Mouse (Mus musculus): ENCODE results near the gene Chd2. TPM values are rescaled to one million over a fixed set of nuclear protein-coding genes. Genes with fewer than 3 reads are reported as not detected.

Chd2 gene
- 33.9 and 36.9 TPM in 2 replicates for polyA plus RNA-seq (2012; rRNA removed)

GRCm38 (mm10) chr7:73541412-73542130 lies at the start of gene Chd2:
Gene Chd2 (minus strand): TSS chr7:73541830.
- under 1% methylated on average over 15 of the region's 15 CpGs for WGBS
- H3K27me3 ChIP-seq (replicated peaks; ENCODE audit: control insufficient read depth, insufficient read depth, low read length) = no peaks in the 10 kb centered on the region
- H3K27ac ChIP-seq (ENCODE audit: insufficient read depth, low read depth, low read length) = peak within 1 kb of the TSS; percentile 100
- H3K4me3 ChIP-seq (ENCODE audit: insufficient read depth, low read depth, low read length) = peak within 1 kb of the TSS; percentile 74
- peak; percentile 43 for TF ChIP-seq POLR2A (IDR thresholded peaks at IDR 0.05; ENCODE audit: low read depth, low read length)
- no peak for TF ChIP-seq CTCF (conservative IDR thresholded peaks at IDR 0.05; ENCODE audit: insufficient read depth, insufficient read length, low read depth, low read length)
- peaks cover 6% of the 10 kb centered on the region for H3K36me3 ChIP-seq (ENCODE audit: control insufficient read depth, insufficient read depth, low read length)
- DNase-seq = peak; percentile 78
- peaks cover 9% of the 10 kb centered on the region for H3K4me1 ChIP-seq (ENCODE audit: control insufficient read depth, insufficient read depth, low read length)

GRCm38 (mm10) chr7:73590757-73591156 lies 49.1 kb upstream of the Chd2 start:
- Histone ChIP-seq H3K36me3 (ENCODE audit: control insufficient read depth, insufficient read depth, low read length) (no peaks in the 10 kb centered on the region), H3K4me3 (ENCODE audit: insufficient read depth, low read depth, low read length) (no peak overlapping the region), H3K4me1 (ENCODE audit: control insufficient read depth, insufficient read depth, low read length) (peaks cover 22% of the 10 kb centered on the region), H3K27me3 (replicated peaks; ENCODE audit: control insufficient read depth, insufficient read depth, low read length) (no peaks in the 10 kb centered on the region), H3K27ac (ENCODE audit: insufficient read depth, low read depth, low read length) (no peak overlapping the region)
- no peak for TF ChIP-seq CTCF (conservative IDR thresholded peaks at IDR 0.05; ENCODE audit: insufficient read depth, insufficient read length, low read depth, low read length)
- TF ChIP-seq POLR2A (IDR thresholded peaks at IDR 0.05; ENCODE audit: low read depth, low read length) = no peak
- peak; percentile 54 for DNase-seq
- 83% methylated on average over 5 of the region's 5 CpGs for whole genome bisulfite sequencing

GRCm38 (mm10) chr7:73589208-73589771 lies 47.7 kb upstream of the Chd2 start:
- TF ChIP-seq POLR2A (IDR thresholded peaks at IDR 0.05; ENCODE audit: low read depth, low read length) = no peak
- TF ChIP-seq CTCF (conservative IDR thresholded peaks at IDR 0.05; ENCODE audit: insufficient read depth, insufficient read length, low read depth, low read length) = no peak
- no peaks in the 10 kb centered on the region for H3K27me3 ChIP-seq (replicated peaks; ENCODE audit: control insufficient read depth, insufficient read depth, low read length)
- H3K36me3 ChIP-seq (ENCODE audit: control insufficient read depth, insufficient read depth, low read length) = no peaks in the 10 kb centered on the region
- H3K4me1 ChIP-seq (ENCODE audit: control insufficient read depth, insufficient read depth, low read length) = peaks cover 25% of the 10 kb centered on the region
- peak overlapping the region; percentile 93 for H3K27ac ChIP-seq (ENCODE audit: insufficient read depth, low read depth, low read length)
- DNase-seq = peak; percentile 78
- 23% methylated on average over 14 of the region's 14 CpGs for WGBS
- 0 out of 2 replicates have a peak overlapping the region, but pooled peaks have one; percentile 1 for H3K4me3 ChIP-seq (ENCODE audit: insufficient read depth, low read depth, low read length)

GRCm38 (mm10) chr7:73588351-73588906 lies 46.8 kb upstream of the Chd2 start:
- peak; percentile 93 for DNase-seq
- Histone ChIP-seq H3K27me3 (replicated peaks; ENCODE audit: control insufficient read depth, insufficient read depth, low read length) (no peaks in the 10 kb centered on the region), H3K27ac (ENCODE audit: insufficient read depth, low read depth, low read length) (peak overlapping the region; percentile 93), H3K36me3 (ENCODE audit: control insufficient read depth, insufficient read depth, low read length) (no peaks in the 10 kb centered on the region), H3K4me3 (ENCODE audit: insufficient read depth, low read depth, low read length) (no peak overlapping the region), H3K4me1 (ENCODE audit: control insufficient read depth, insufficient read depth, low read length) (peaks cover 31% of the 10 kb centered on the region)
- WGBS = 36% methylated on average over 8 of the region's 8 CpGs
- TF ChIP-seq CTCF (conservative IDR thresholded peaks at IDR 0.05; ENCODE audit: insufficient read depth, insufficient read length, low read depth, low read length) (no peak), POLR2A (IDR thresholded peaks at IDR 0.05; ENCODE audit: low read depth, low read length) (no peak)

- no peak for DNase-seq
- no peaks in the 10 kb centered on the region for H3K27me3 ChIP-seq (replicated peaks; ENCODE audit: control insufficient read depth, insufficient read depth, low read length)
- WGBS = 94% methylated on average over 6 of the region's 6 CpGs
- no peak for TF ChIP-seq CTCF (conservative IDR thresholded peaks at IDR 0.05; ENCODE audit: insufficient read depth, insufficient read length, low read depth, low read length)
- TF ChIP-seq POLR2A (IDR thresholded peaks at IDR 0.05; ENCODE audit: low read depth, low read length) = no peak
- H3K27ac ChIP-seq (ENCODE audit: insufficient read depth, low read depth, low read length) = no peak overlapping the region
- peaks cover 31% of the 10 kb centered on the region for H3K4me1 ChIP-seq (ENCODE audit: control insufficient read depth, insufficient read depth, low read length)
- H3K36me3 ChIP-seq (ENCODE audit: control insufficient read depth, insufficient read depth, low read length) = no peaks in the 10 kb centered on the region
- no peak overlapping the region for H3K4me3 ChIP-seq (ENCODE audit: insufficient read depth, low read depth, low read length)
Measured at GRCm38 (mm10) chr7:73586717-73587116, 45.1 kb upstream of the Chd2 start.

- peak; percentile 52 for DNase-seq
- no peaks in the 10 kb centered on the region for H3K36me3 ChIP-seq (ENCODE audit: control insufficient read depth, insufficient read depth, low read length)
- TF ChIP-seq POLR2A (IDR thresholded peaks at IDR 0.05; ENCODE audit: low read depth, low read length) (no peak), CTCF (conservative IDR thresholded peaks at IDR 0.05; ENCODE audit: insufficient read depth, insufficient read length, low read depth, low read length) (no peak)
- H3K4me3 ChIP-seq (ENCODE audit: insufficient read depth, low read depth, low read length) = no peak overlapping the region
- no peak overlapping the region for H3K27ac ChIP-seq (ENCODE audit: insufficient read depth, low read depth, low read length)
- 56% methylated on average over 11 of the region's 11 CpGs for WGBS
- H3K4me1 ChIP-seq (ENCODE audit: control insufficient read depth, insufficient read depth, low read length) = peaks cover 31% of the 10 kb centered on the region
- H3K27me3 ChIP-seq (replicated peaks; ENCODE audit: control insufficient read depth, insufficient read depth, low read length) = no peaks in the 10 kb centered on the region
Measured at GRCm38 (mm10) chr7:73586206-73586605, 44.6 kb upstream of the Chd2 start.

All from kidney, adult 2 months (tissue).